Mouse (Mus musculus): ENCODE measurements around the gene Pfkfb3. TPM values are rescaled to one million over a fixed set of nuclear protein-coding genes. Genes with fewer than 3 reads are reported as not detected.

Gene Pfkfb3
- polyA plus RNA-seq, 1 experiment: 0.01 TPM

- Histone ChIP-seq H3K36me3 (ENCODE audit: control insufficient read depth) (no peaks in the 10 kb centered on the region), H3K4me3 (replicated peaks) (no peak overlapping the region), H3K27me3 (ENCODE audit: control insufficient read depth) (no peaks in the 10 kb centered on the region), H3K4me1 (ENCODE audit: control insufficient read depth) (no peaks in the 10 kb centered on the region), H3K9me3 (ENCODE audit: control insufficient read depth, low read length) (no peaks in the 10 kb centered on the region)
- no peak for TF ChIP-seq GATA1 (IDR thresholded peaks at IDR 0.05; ENCODE audit: low read length)
- TF ChIP-seq TAL1 (IDR thresholded peaks at IDR 0.05; ENCODE audit: low read length): no peak
Observed at GRCm38 (mm10) chr2:11520786-11521185, 33.1 kb downstream of the Pfkfb3 start.

GRCm38 (mm10) chr2:11515828-11516227, 38.0 kb downstream of the Pfkfb3 start:
- no peak for TF ChIP-seq GATA1 (IDR thresholded peaks at IDR 0.05; ENCODE audit: low read length)
- no peak for TF ChIP-seq TAL1 (IDR thresholded peaks at IDR 0.05; ENCODE audit: low read length)
- H3K4me3 ChIP-seq (replicated peaks): no peak overlapping the region
- H3K4me1 ChIP-seq (ENCODE audit: control insufficient read depth): peaks cover 7% of the 10 kb centered on the region
- no peaks in the 10 kb centered on the region for H3K27me3 ChIP-seq (ENCODE audit: control insufficient read depth)
- H3K36me3 ChIP-seq (ENCODE audit: control insufficient read depth): no peaks in the 10 kb centered on the region
- H3K9me3 ChIP-seq (ENCODE audit: control insufficient read depth, low read length): no peaks in the 10 kb centered on the region

GRCm38 (mm10) chr2:11513057-11513967, 40.6 kb downstream of the Pfkfb3 start:
- TF ChIP-seq TAL1 (IDR thresholded peaks at IDR 0.05; ENCODE audit: low read length): no peak
- no peak for TF ChIP-seq GATA1 (IDR thresholded peaks at IDR 0.05; ENCODE audit: low read length)
- Histone ChIP-seq H3K4me3 (replicated peaks) (no peak overlapping the region), H3K4me1 (ENCODE audit: control insufficient read depth) (peaks cover 7% of the 10 kb centered on the region), H3K36me3 (ENCODE audit: control insufficient read depth) (no peaks in the 10 kb centered on the region), H3K27me3 (ENCODE audit: control insufficient read depth) (no peaks in the 10 kb centered on the region), H3K9me3 (ENCODE audit: control insufficient read depth, low read length) (no peaks in the 10 kb centered on the region)

- Histone ChIP-seq H3K4me3 (replicated peaks) (no peak overlapping the region), H3K4me1 (ENCODE audit: control insufficient read depth) (peaks cover 7% of the 10 kb centered on the region), H3K36me3 (ENCODE audit: control insufficient read depth) (no peaks in the 10 kb centered on the region), H3K27me3 (ENCODE audit: control insufficient read depth) (no peaks in the 10 kb centered on the region), H3K9me3 (ENCODE audit: control insufficient read depth, low read length) (no peaks in the 10 kb centered on the region)
- no peak for TF ChIP-seq GATA1 (IDR thresholded peaks at IDR 0.05; ENCODE audit: low read length)
- TF ChIP-seq TAL1 (IDR thresholded peaks at IDR 0.05; ENCODE audit: low read length): no peak
Observed at GRCm38 (mm10) chr2:11512127-11512526, 41.8 kb downstream of the Pfkfb3 start.

GRCm38 (mm10) chr2:11503736-11504135, 50.1 kb downstream of the Pfkfb3 start:
- H3K9me3 ChIP-seq (ENCODE audit: control insufficient read depth, low read length): no peaks in the 10 kb centered on the region; the same call in 1 of the 2 replicates
- no peaks in the 10 kb centered on the region for H3K36me3 ChIP-seq (ENCODE audit: control insufficient read depth)
- H3K4me1 ChIP-seq (ENCODE audit: control insufficient read depth): peaks cover 18% of the 10 kb centered on the region
- no peak overlapping the region for H3K4me3 ChIP-seq (replicated peaks)
- no peak for TF ChIP-seq TAL1 (IDR thresholded peaks at IDR 0.05; ENCODE audit: low read length)
- no peak for TF ChIP-seq GATA1 (IDR thresholded peaks at IDR 0.05; ENCODE audit: low read length)
- peaks cover 48% of the 10 kb centered on the region for H3K27me3 ChIP-seq (ENCODE audit: control insufficient read depth)

- Histone ChIP-seq H3K27me3 (ENCODE audit: control insufficient read depth) (peaks cover 48% of the 10 kb centered on the region), H3K4me3 (replicated peaks) (peak overlapping the region; percentile 58), H3K9me3 (ENCODE audit: control insufficient read depth, low read length) (no peaks in the 10 kb centered on the region; the same call in 1 of the 2 replicates), H3K36me3 (ENCODE audit: control insufficient read depth) (no peaks in the 10 kb centered on the region), H3K4me1 (ENCODE audit: control insufficient read depth) (peaks cover 20% of the 10 kb centered on the region)
- TF ChIP-seq TAL1 (IDR thresholded peaks at IDR 0.05; ENCODE audit: low read length): no peak
- no peak for TF ChIP-seq GATA1 (IDR thresholded peaks at IDR 0.05; ENCODE audit: low read length)
Observed at GRCm38 (mm10) chr2:11502901-11503431, 50.9 kb downstream of the Pfkfb3 start.

- Histone ChIP-seq H3K4me3 (replicated peaks) (peak overlapping the region; percentile 58), H3K4me1 (ENCODE audit: control insufficient read depth) (peaks cover 20% of the 10 kb centered on the region), H3K36me3 (ENCODE audit: control insufficient read depth) (no peaks in the 10 kb centered on the region), H3K27me3 (ENCODE audit: control insufficient read depth) (peaks cover 48% of the 10 kb centered on the region), H3K9me3 (ENCODE audit: control insufficient read depth, low read length) (no peaks in the 10 kb centered on the region; the same call in 1 of the 2 replicates)
- TF ChIP-seq TAL1 (IDR thresholded peaks at IDR 0.05; ENCODE audit: low read length): no peak
- no peak for TF ChIP-seq GATA1 (IDR thresholded peaks at IDR 0.05; ENCODE audit: low read length)
Observed at GRCm38 (mm10) chr2:11502255-11502765, 51.6 kb downstream of the Pfkfb3 start.

GRCm38 (mm10) chr2:11501301-11502254, 52.3 kb downstream of the Pfkfb3 start:
- peaks cover 20% of the 10 kb centered on the region for H3K4me1 ChIP-seq (ENCODE audit: control insufficient read depth)
- TF ChIP-seq GATA1 (IDR thresholded peaks at IDR 0.05; ENCODE audit: low read length) (no peak), TAL1 (IDR thresholded peaks at IDR 0.05; ENCODE audit: low read length) (no peak)

More at GRCm38 (mm10) chr2:11501301-11502254, 52.3 kb downstream of the Pfkfb3 start:
- H3K4me3 ChIP-seq (replicated peaks): peak overlapping the region; percentile 58
- no peaks in the 10 kb centered on the region for H3K36me3 ChIP-seq (ENCODE audit: control insufficient read depth)
- no peaks in the 10 kb centered on the region; the same call in 1 of the 2 replicates for H3K9me3 ChIP-seq (ENCODE audit: control insufficient read depth, low read length)
- H3K27me3 ChIP-seq (ENCODE audit: control insufficient read depth): peaks cover 48% of the 10 kb centered on the region
